Comparison of ENCODE assay signal across 25 mouse cellular contexts in genomic region chr8:48730701-48731100, GRCm38 (mm10).
A peak's percentile ranks its signal among the peaks of the same experiment; 100 is the strongest.
DNase-seq lines count a peak whose midpoint lies in the region; ATAC-seq and TF ChIP-seq lines count a peak whose summit lies in the region.
"Had no signal": no experiment of that assay in that cellular context is flagged by ENCODE, and none has a peak within 500 bp of the region (broad histone marks: within the 10 kb centered on the region; RNA-seq: fewer than 3 reads in every experiment).

No protein-coding gene starts in this region.

- TF ChIP-seq CTCF in liver, adult 2 months (IDR thresholded peaks at IDR 0.05; ENCODE audit: low read depth, low read length), result no peak
- no peak for TF ChIP-seq CTCF in hindbrain, postnatal 0 days (IDR thresholded peaks at IDR 0.05; ENCODE audit: low read depth)

- no peak overlapping the region for H3K4me3 ChIP-seq in liver, adult 2 months (ENCODE audit: insufficient read depth, low read depth, low read length)
- H3K4me3 ChIP-seq in liver, embryonic 15.5 days (replicated peaks), result no peak overlapping the region
- no peak overlapping the region for H3K4me3 ChIP-seq in hindbrain, postnatal 0 days (ENCODE audit: low read length)
- H3K4me3 ChIP-seq: erythroblast, embryonic 14.5 days; layer of hippocampus, adult 2 months; limb, embryonic 10.5 days; limb, embryonic 15.5 days; myocyte; neural tube, embryonic 13.5 days had no signal

- H3K4me1 ChIP-seq in liver, adult 2 months (ENCODE audit: control insufficient read depth, insufficient read depth, low read length), result peaks cover 19% of the 10 kb centered on the region
- no peaks in the 10 kb centered on the region; the same call in 1 of the 2 replicates for H3K4me1 ChIP-seq in liver, embryonic 15.5 days (replicated peaks)
- H3K4me1 ChIP-seq in hindbrain, postnatal 0 days (ENCODE audit: insufficient read depth, low read length), result no peaks in the 10 kb centered on the region
- H3K4me1 ChIP-seq: limb, embryonic 15.5 days; neural tube, embryonic 13.5 days had no signal

- H3K27me3 ChIP-seq in liver, adult 2 months (ENCODE audit: control insufficient read depth, insufficient read depth, low read length), result no peaks in the 10 kb centered on the region
- no peaks in the 10 kb centered on the region for H3K27me3 ChIP-seq in liver, embryonic 15.5 days
- H3K27me3 ChIP-seq in hindbrain, postnatal 0 days (ENCODE audit: insufficient read depth, low read length), result no peaks in the 10 kb centered on the region
- H3K27me3 ChIP-seq: limb, embryonic 15.5 days; neural tube, embryonic 13.5 days had no signal

- TF ChIP-seq POLR2A in liver, adult 2 months (IDR thresholded peaks at IDR 0.05; ENCODE audit: extremely low read depth, insufficient read depth, low read length), result no peak

- WGBS in liver, adult 2 months, result 19% methylated on average over 6 of the region's 6 CpGs
- 43% methylated on average over 6 of the region's 6 CpGs for WGBS in liver, embryonic 15.5 days (ENCODE audit: insufficient replicate concordance)
- 71% methylated on average over 6 of the region's 6 CpGs for WGBS in hindbrain, postnatal 0 days

- peak; percentile 46 for DNase-seq in kidney, adult 18-20 months
- no peak for DNase-seq in kidney, postnatal 4 days
- DNase-seq in kidney, postnatal 25 days, result peak; percentile 55 to 78
- peak; percentile 100 for DNase-seq in liver, adult 2 months (ENCODE audit: extremely low read depth, low read depth, low spot score)
- no peak for DNase-seq in natural killer cell, adult 2 months (ENCODE audit: low spot score in 2 of 2)
- no peak for DNase-seq in gastrocnemius, adult 18-20 months (ENCODE audit: low spot score)
- DNase-seq in hindbrain, postnatal 0 days (ENCODE audit: low spot score), result no peak
- DNase-seq: cerebellum, adult 2 months; cerebellum, postnatal 14 days; gastrocnemius, postnatal 10 days; heart, postnatal 14 days; layer of hippocampus, postnatal 36 days; lung, postnatal 36 days; thymus, postnatal 4 days had no signal

- no peaks in the 10 kb centered on the region for H3K79me2 ChIP-seq in liver, adult 2 months (ENCODE audit: control insufficient read depth, insufficient read depth, low read length)

- H3K4me2 ChIP-seq in liver, embryonic 15.5 days, result no peak overlapping the region
- H3K4me2 ChIP-seq in hindbrain, postnatal 0 days (ENCODE audit: low read depth, low read length), result no peak overlapping the region
- H3K4me2 ChIP-seq: limb, embryonic 15.5 days; midbrain, embryonic 11.5 days; neural tube, embryonic 13.5 days had no signal

- no peaks in the 10 kb centered on the region for H3K9me3 ChIP-seq in liver, embryonic 15.5 days (replicated peaks)
- H3K9me3 ChIP-seq in hindbrain, postnatal 0 days (ENCODE audit: low read length), result no peaks in the 10 kb centered on the region
- H3K9me3 ChIP-seq: limb, embryonic 10.5 days; limb, embryonic 15.5 days; neural tube, embryonic 13.5 days had no signal

- no peaks in the 10 kb centered on the region for H3K36me3 ChIP-seq in liver, adult 2 months (ENCODE audit: control insufficient read depth, insufficient read depth, low read length)
- no peaks in the 10 kb centered on the region for H3K36me3 ChIP-seq in liver, embryonic 15.5 days (replicated peaks)
- H3K36me3 ChIP-seq in hindbrain, postnatal 0 days (ENCODE audit: insufficient read depth, low read length), result no peaks in the 10 kb centered on the region
- H3K36me3 ChIP-seq: limb, embryonic 10.5 days; limb, embryonic 15.5 days; neural tube, embryonic 13.5 days had no signal

- no peak overlapping the region for H3K9ac ChIP-seq in liver, adult 2 months (ENCODE audit: low read depth, low read length)
- no peak overlapping the region for H3K9ac ChIP-seq in liver, embryonic 15.5 days
- no peak overlapping the region for H3K9ac ChIP-seq in hindbrain, postnatal 0 days (replicated peaks; ENCODE audit: low read length)
- H3K9ac ChIP-seq: limb, embryonic 15.5 days; neural tube, embryonic 13.5 days had no signal

- peak; percentile 71 for ATAC-seq in liver, embryonic 15.5 days (ENCODE audit: insufficient read depth)
- ATAC-seq in hindbrain, postnatal 0 days, result no peak
- ATAC-seq: forebrain, embryonic 16.5 days; hindbrain, embryonic 16.5 days; intestine, embryonic 16.5 days had no signal

- H3K27ac ChIP-seq in liver, adult 2 months (replicated peaks; ENCODE audit: insufficient read depth, low read depth, low read length), result peak overlapping the region; percentile 95
- peak overlapping the region; percentile 48; the same call in 1 of the 2 replicates for H3K27ac ChIP-seq in liver, embryonic 15.5 days (replicated peaks)
- no peak overlapping the region for H3K27ac ChIP-seq in hindbrain, postnatal 0 days
- H3K27ac ChIP-seq: layer of hippocampus, adult 2 months; limb, embryonic 10.5 days; limb, embryonic 15.5 days; neural tube, embryonic 13.5 days had no signal

Comparison
In these comparisons a context has a peak if more than half of its experiments do, and no peak if none do; other contexts are left out.
1. DNase-seq: peak in kidney, adult 18-20 months (single experiment), kidney, postnatal 25 days (2 of 2) and liver, adult 2 months (single experiment); none in kidney, postnatal 4 days (0 of 2), natural killer cell, adult 2 months (0 of 2), gastrocnemius, adult 18-20 months (single experiment) and hindbrain, postnatal 0 days (single experiment).